Mouse (Mus musculus): ENCODE measurements around the gene Usp46.

GRCm38 (mm10) chr5:74048846-74049495 is 19.3 kb downstream of the Usp46 start:
- TF ChIP-seq MAFK (IDR thresholded peaks at IDR 0.05; ENCODE audit: insufficient read depth, low read depth, low read length) (no peak), ZC3H11A (IDR thresholded peaks at IDR 0.05; ENCODE audit: borderline replicate concordance, low read depth, low read length) (no peak), CHD2 (IDR thresholded peaks at IDR 0.05; ENCODE audit: low read depth, low read length) (no peak)
